Mouse (Mus musculus) kidney, postnatal 14 days (tissue): ENCODE measurements at regions not wholly inside any gene's neighbourhood (a gene's known extent, or its start where the extent isn't known, plus 50 kb on each side); places are given as distances from the start of the nearest gene placed in this dataset.

ENCODE experiments used
- DNase-seq: peaks from one replicate; pipeline ENCODE4 v3.0.0; 2022; ENCODE audit warnings: mixed read lengths

DNA sequence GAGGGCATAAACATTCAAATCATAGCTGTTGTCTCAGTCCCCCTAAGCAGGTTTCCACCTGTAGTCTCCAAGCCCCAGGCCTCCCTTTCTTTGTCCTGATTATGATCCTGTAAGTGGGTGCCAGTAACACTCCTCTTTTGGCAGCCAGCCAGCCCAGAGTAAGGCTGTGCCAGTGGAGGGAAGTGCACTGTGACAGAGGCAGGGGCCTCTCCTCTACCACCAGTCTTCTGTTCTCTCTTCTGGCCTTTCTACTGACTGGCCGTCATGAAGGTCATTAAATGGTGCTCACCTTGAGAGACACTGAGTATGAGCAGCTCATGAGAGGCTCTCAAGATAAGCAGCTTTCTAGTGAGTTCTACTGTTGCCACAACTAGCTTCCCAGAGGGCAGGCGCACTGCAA, 63.5 kb upstream of the Met start:
- DNase-seq: peak; percentile 28

DNA sequence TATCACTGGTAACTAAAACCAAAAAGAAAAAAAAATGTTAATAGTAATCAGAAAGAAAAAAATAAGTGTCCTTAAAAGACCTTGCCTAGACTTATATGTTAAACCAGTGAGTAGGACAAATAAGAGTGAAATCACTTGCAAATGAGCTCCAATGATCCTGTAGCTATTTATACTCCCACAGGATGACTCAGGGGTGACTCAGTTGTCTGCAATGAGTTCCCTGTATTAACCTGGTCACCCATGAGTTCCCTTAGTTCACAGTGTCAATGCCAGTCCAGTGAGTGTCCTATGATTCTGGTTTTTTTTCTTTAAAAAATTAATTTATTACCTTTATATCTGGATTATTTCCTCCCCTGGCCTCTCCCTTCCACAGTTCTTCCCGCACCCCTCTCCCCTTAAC, 55.5 kb upstream of the Met start:
- DNase-seq: no peak

DNA sequence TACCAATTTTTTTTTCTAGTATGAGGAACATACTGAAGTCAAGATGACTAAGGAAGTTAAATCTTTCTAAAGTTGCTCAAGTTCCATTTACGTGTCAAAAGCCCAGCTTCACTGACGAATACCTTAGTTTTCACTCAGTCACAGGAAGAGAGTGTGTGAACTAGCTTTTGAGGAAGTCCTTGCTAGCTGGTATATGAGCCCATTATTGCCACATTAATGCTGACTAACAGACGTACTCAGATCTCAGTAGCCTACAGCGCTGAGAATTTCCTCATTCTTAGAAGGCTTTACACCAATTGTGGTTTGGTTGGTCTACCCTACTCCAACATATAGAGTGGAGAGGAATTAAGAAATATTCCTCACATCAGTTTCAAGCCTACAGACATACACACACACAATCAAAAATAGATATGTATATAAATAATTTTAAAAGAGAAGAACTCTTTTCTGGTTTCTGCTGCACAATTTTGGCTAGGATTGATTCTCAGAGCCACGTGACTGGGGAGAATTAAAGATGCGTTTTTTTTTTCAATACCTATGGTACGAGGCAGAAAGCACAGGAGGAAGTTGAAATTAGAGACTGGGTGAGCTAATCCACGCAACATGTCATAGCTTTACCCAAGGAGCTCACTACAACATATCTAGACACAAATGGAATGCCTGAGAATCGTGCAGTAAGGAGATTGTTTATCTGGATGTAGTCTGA, 53.7 kb upstream of the Met start:
- no peak for DNase-seq

DNA sequence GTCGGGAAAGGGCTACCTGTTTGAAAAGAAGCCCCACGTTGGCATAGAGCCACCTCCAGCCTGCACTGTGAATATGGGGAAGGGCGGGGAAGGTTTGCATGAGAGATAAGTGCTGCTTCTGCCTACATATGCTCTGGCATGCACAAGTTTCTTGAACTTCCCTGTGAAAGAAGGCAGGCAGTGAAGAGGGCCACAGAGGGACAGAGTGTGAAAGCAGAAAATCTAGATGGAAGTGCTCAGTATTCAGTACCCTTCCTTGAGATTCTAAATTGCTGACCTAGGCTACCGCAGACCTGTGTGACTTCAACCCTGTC, 53.2 kb upstream of the Met start:
- DNase-seq: no peak
